Mouse (Mus musculus) ES-Bruce4 (cell line): Measurements from ENCODE around the gene Mogat2. TPM values are rescaled to one million over a fixed set of nuclear protein-coding genes. Genes with fewer than 3 reads are reported as not detected.

Experiments used
- H3K27ac ChIP-seq: 2 replicates; pipeline ENCODE4 v1.5.1; 2012; ENCODE audit warnings: low read length, inconsistent platforms; ENCODE audit not compliant: insufficient read depth
- H3K27me3 ChIP-seq: 2 replicates; pipeline ENCODE4 v1.6.1; 2012; ENCODE audit warnings: mild to moderate bottlenecking, low read length, inconsistent platforms; ENCODE audit not compliant: control insufficient read depth, poor library complexity, insufficient read depth, severe bottlenecking
- H3K36me3 ChIP-seq: 2 replicates; pipeline ENCODE4 v1.6.1; 2012; ENCODE audit warnings: inconsistent platforms, mild to moderate bottlenecking, low read length, moderate library complexity; ENCODE audit not compliant: control insufficient read depth, poor library complexity, insufficient read depth, severe bottlenecking
- H3K4me1 ChIP-seq: one replicate; pipeline ENCODE4 v1.8.1; 2011; ENCODE audit warnings: low read length; ENCODE audit not compliant: control insufficient read depth, insufficient read depth
- H3K4me3 ChIP-seq: 2 replicates; pipeline ENCODE4 v1.5.1; 2011; ENCODE audit warnings: low read depth, mild to moderate bottlenecking, low read length
- H3K9ac ChIP-seq: 2 replicates; pipeline ENCODE4 v1.6.1; 2012; ENCODE audit warnings: low read depth, mild to moderate bottlenecking, inconsistent platforms; ENCODE audit not compliant: poor library complexity, severe bottlenecking
- H3K9me3 ChIP-seq: replicated peaks from 2 replicates; pipeline ENCODE4 v1.6.1; 2012; ENCODE audit warnings: mild to moderate bottlenecking, low read length, inconsistent platforms; ENCODE audit not compliant: control insufficient read depth, poor library complexity, insufficient read depth, severe bottlenecking
- CTCF ChIP-seq: IDR thresholded peaks from one replicate; pipeline ENCODE4 v1.8.1; 2011; ENCODE audit warnings: low read depth, low read length
- EP300 ChIP-seq: IDR thresholded peaks from 2 replicates; pipeline ENCODE4 v1.6.1; 2011; ENCODE audit warnings: low read depth, low read length; ENCODE audit not compliant: insufficient read depth
- POLR2A ChIP-seq: IDR thresholded peaks from one replicate; pipeline ENCODE4 v1.8.1; 2011; ENCODE audit warnings: low read length; ENCODE audit not compliant: insufficient read depth
- polyA plus RNA-seq: library from polyadenylated mRNA; stranded (reverse); fragments of >200 nt; gene quantifications from 2 replicates; pipeline ENCODE4 v1.2.4, GENCODE M21; 2011; ENCODE audit warnings: low read depth; ENCODE audit not compliant: missing spikeins, insufficient read depth, insufficient read length

The Mogat2 gene
- polyA plus RNA-seq, 1 experiment: 9.3 TPM

DNA sequence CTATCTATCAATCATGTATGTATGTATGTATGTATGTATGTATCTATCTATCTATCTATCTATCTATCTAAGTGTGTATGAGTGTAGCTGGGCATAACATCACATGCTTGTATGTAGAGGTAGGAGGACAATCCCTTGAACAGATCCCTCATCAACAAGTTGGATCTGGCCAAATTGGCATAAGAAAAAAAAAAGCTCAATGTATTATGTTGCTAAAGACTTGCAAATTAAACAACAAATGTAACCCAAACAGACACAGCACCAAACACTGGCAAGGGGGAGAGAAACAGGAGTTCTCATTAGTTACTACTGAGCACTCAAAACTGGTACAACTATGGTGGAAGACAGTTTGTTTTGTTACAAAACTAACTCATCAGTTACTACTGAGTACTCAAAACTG is 26.2 kb upstream of the Mogat2 start:
- TF ChIP-seq POLR2A (no peak), CTCF (no peak), EP300 (no peak)
- H3K4me3 ChIP-seq: no peak overlapping the region
- H3K9me3 ChIP-seq: no peaks in the 10 kb centered on the region
- H3K9ac ChIP-seq: no peak overlapping the region
- no peaks in the 10 kb centered on the region for H3K4me1 ChIP-seq
- H3K27me3 ChIP-seq: 0 out of 2 replicates have a peak, but pooled peaks cover 3% of the 10 kb centered on the region
- no peak overlapping the region for H3K27ac ChIP-seq
- no peaks in the 10 kb centered on the region for H3K36me3 ChIP-seq

GRCm38 (mm10) chr7:99263509-99263908 is 25.1 kb upstream of the Mogat2 start:
- TF ChIP-seq EP300 (no peak), CTCF (no peak), POLR2A (no peak)
- 0 out of 2 replicates have a peak, but pooled peaks cover 3% of the 10 kb centered on the region for H3K27me3 ChIP-seq
- no peak overlapping the region for H3K27ac ChIP-seq
- H3K9me3 ChIP-seq: no peaks in the 10 kb centered on the region
- no peak overlapping the region for H3K4me3 ChIP-seq
- no peak overlapping the region for H3K9ac ChIP-seq
- H3K4me1 ChIP-seq: no peaks in the 10 kb centered on the region
- H3K36me3 ChIP-seq: no peaks in the 10 kb centered on the region

DNA sequence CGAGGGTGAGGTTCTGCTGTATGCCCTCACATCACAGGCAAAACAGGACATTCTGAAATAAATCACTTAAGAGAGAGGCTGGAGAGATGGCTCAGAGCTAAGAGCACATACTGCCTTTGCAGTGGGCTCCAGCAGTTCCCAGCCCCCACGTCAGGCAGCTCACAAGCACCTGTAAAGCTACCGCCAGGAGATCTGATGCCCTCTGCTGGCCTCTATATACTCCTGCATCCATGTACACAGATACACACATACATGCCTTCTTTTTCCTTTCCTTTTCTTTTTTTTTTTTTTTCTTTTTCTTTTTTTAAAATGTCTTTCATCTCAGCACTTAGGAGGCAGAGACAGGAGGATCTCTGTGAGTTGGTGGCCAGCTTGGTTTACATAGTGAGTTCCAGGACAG is 23.5 kb upstream of the Mogat2 start:
- H3K4me3 ChIP-seq: no peak overlapping the region
- H3K9me3 ChIP-seq: no peaks in the 10 kb centered on the region
- H3K4me1 ChIP-seq: no peaks in the 10 kb centered on the region
- H3K27me3 ChIP-seq: no peaks in the 10 kb centered on the region
- no peak overlapping the region for H3K9ac ChIP-seq
- TF ChIP-seq POLR2A: no peak
- TF ChIP-seq CTCF: peak; percentile 61
- no peak for TF ChIP-seq EP300
- no peak overlapping the region for H3K27ac ChIP-seq
- no peaks in the 10 kb centered on the region for H3K36me3 ChIP-seq

- Histone ChIP-seq H3K27ac (no peak overlapping the region), H3K9me3 (no peaks in the 10 kb centered on the region), H3K4me1 (peaks cover 2% of the 10 kb centered on the region), H3K4me3 (no peak overlapping the region), H3K9ac (no peak overlapping the region), H3K27me3 (no peaks in the 10 kb centered on the region), H3K36me3 (no peaks in the 10 kb centered on the region)
- no peak for TF ChIP-seq POLR2A
These were observed 16.6 kb upstream of the Mogat2 start for GRCm38 (mm10) chr7:99255006-99255405.

DNA sequence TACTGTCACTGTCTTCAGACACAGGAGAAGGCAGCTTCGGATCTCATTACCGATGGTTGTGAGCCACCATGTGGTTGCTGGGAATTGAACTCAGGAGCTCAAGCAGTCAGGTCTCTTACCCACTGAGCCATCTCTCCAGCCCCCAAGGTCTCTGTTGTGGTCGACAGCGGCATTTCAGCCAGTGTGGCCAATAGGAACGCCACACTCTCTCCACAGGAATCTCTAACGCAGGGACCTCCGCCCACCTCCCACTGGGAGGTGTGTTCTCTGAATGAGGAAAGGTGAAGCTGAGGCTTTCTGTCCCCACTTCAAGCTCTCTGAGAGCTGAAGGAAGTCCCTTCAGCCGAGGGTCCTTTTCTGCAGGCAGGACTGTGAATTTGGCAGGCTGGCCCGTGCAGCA is 12.0 kb upstream of the Mogat2 start:
- Histone ChIP-seq H3K36me3 (no peaks in the 10 kb centered on the region), H3K9me3 (no peaks in the 10 kb centered on the region), H3K27me3 (peaks cover 5% of the 10 kb centered on the region), H3K27ac (no peak overlapping the region), H3K4me3 (no peak overlapping the region), H3K9ac (no peak overlapping the region), H3K4me1 (peaks cover 2% of the 10 kb centered on the region)
- TF ChIP-seq CTCF: no peak
- no peak for TF ChIP-seq EP300

DNA sequence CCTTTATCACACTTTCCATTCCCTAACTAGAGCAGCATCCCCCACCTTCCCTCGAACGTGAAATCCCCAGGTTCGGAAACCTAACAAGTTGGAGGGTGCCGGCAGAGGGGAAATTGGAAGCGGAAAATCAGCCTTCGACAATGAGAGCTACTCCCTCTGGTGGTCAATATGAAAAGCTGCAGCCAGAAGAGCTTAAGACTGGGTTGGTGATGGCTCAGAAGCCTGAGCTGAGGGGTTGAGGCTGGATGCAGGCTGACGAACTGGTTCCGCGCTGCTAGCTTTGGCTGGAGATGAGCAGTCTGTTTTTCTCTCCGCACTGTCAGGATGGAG is 11.1 kb upstream of the Mogat2 start:
- no peaks in the 10 kb centered on the region for H3K9me3 ChIP-seq
- H3K27ac ChIP-seq: no peak overlapping the region
- no peak overlapping the region for H3K4me3 ChIP-seq
- TF ChIP-seq CTCF (peak; percentile 61), POLR2A (no peak)
- no peak overlapping the region for H3K9ac ChIP-seq
- H3K4me1 ChIP-seq: peaks cover 2% of the 10 kb centered on the region
- H3K27me3 ChIP-seq: peaks cover 5% of the 10 kb centered on the region
- H3K36me3 ChIP-seq: no peaks in the 10 kb centered on the region
